Mouse (Mus musculus): ENCODE measurements around the gene Mast3.
A peak's percentile ranks its signal among the peaks of the same experiment; 100 is the strongest.

The Mast3 gene

GRCm38 (mm10) chr8:70762118-70762517 lies 42.7 kb downstream of the Mast3 start:
- no peak for DNase-seq (ENCODE audit: low spot score in 2 of 2)

- peak; percentile 95 to 96 for DNase-seq (ENCODE audit: low spot score in 2 of 2)
Observed at GRCm38 (mm10) chr8:70760775-70761406, 44.0 kb downstream of the Mast3 start, which contains the start of gene Mpv17l2. TSS of gene Mpv17l2 (minus strand) at chr8:70760946.

- DNase-seq (ENCODE audit: low spot score in 2 of 2) = no peak
Observed at GRCm38 (mm10) chr8:70760350-70760749, 44.5 kb downstream of the Mast3 start.

GRCm38 (mm10) chr8:70758616-70759561 lies 46.0 kb downstream of the Mast3 start:
- peak; percentile 16 to 44 for DNase-seq (ENCODE audit: low spot score in 2 of 2)

GRCm38 (mm10) chr8:70758308-70758615 lies 46.6 kb downstream of the Mast3 start:
- DNase-seq (ENCODE audit: low spot score in 2 of 2) = peak in 1 of 2 experiments; percentile 24

- peak; percentile 20 to 37 for DNase-seq (ENCODE audit: low spot score in 2 of 2)
Observed at GRCm38 (mm10) chr8:70757523-70758307, 47.1 kb downstream of the Mast3 start.

GRCm38 (mm10) chr8:70756476-70757040 lies 48.3 kb downstream of the Mast3 start:
- DNase-seq (ENCODE audit: low spot score in 2 of 2) = peak in 1 of 2 experiments; percentile 15

- DNase-seq (ENCODE audit: low spot score in 2 of 2) = peak; percentile 12 to 26
Observed at GRCm38 (mm10) chr8:70755661-70756475, 49.0 kb downstream of the Mast3 start.

GRCm38 (mm10) chr8:70754871-70755660 lies 49.8 kb downstream of the Mast3 start:
- peak; percentile 75 to 79 for DNase-seq (ENCODE audit: low spot score in 2 of 2)

GRCm38 (mm10) chr8:70754043-70754870 lies 50.6 kb downstream of the Mast3 start, which contains the start of gene Rab3a:
TSS of gene Rab3a (plus strand) at chr8:70754679.
- peak; percentile 96 to 97 for DNase-seq (ENCODE audit: low spot score in 2 of 2)

GRCm38 (mm10) chr8:70753151-70753550 lies 51.7 kb downstream of the Mast3 start:
- peak; percentile 74 to 81 for DNase-seq (ENCODE audit: low spot score in 2 of 2)

GRCm38 (mm10) chr8:70752000-70752764 lies 52.7 kb downstream of the Mast3 start:
- peak in 1 of 2 experiments; percentile 57 for DNase-seq (ENCODE audit: low spot score in 2 of 2)

GRCm38 (mm10) chr8:70750128-70750680 lies 54.6 kb downstream of the Mast3 start:
- no peak for DNase-seq (ENCODE audit: low spot score in 2 of 2)

GRCm38 (mm10) chr8:70749097-70749674 lies 55.7 kb downstream of the Mast3 start:
- no peak for DNase-seq (ENCODE audit: low spot score in 2 of 2)

GRCm38 (mm10) chr8:70748246-70749096 lies 56.4 kb downstream of the Mast3 start:
- no peak for DNase-seq (ENCODE audit: low spot score in 2 of 2)

GRCm38 (mm10) chr8:70747211-70747890 lies 57.5 kb downstream of the Mast3 start:
- no peak for DNase-seq (ENCODE audit: low spot score in 2 of 2)

Data from frontal cortex, postnatal 10 days (tissue).